Mouse (Mus musculus) cerebral cortex, adult 2 months (tissue): ENCODE data around the gene Ifna5.

ENCODE experiments used
- WGBS: fragments of 180-500 bp; shearing (Covaris S2); methylation state at CpG from one replicate; pipeline ENCODE4 v1.1.7; 2018; 5-methylcytosine and 5-hydroxymethylcytosine counted together

Gene Ifna5

GRCm38 (mm10) chr4:88835225-88835624 is at the start of gene Ifna5:
Gene Ifna5, plus strand, starts transcription at chr4:88835525.
- 88% methylated on average over 1 of the region's 1 CpGs for WGBS

- WGBS = 0% methylated on average over 6 of the region's 28 CpGs
These were observed 46.9 kb upstream of the Ifna5 start, which contains the start of gene Gm13277 for GRCm38 (mm10) chr4:88788402-88788801. Gene Gm13277, plus strand, starts transcription at chr4:88788632.

- WGBS = no CpG with 5 or more reads among the region's 28 CpGs
These were observed 44.1 kb upstream of the Ifna5 start, which contains the start of gene Gm13278 for GRCm38 (mm10) chr4:88791250-88791649. Gene Gm13278, plus strand, starts transcription at chr4:88791550.

GRCm38 (mm10) chr4:88793936-88794675 is 41.2 kb upstream of the Ifna5 start, which contains the start of gene Gm13275:
Gene Gm13275, plus strand, starts transcription at chr4:88794487.
- WGBS = 0% methylated on average over 13 of the region's 52 CpGs

- no CpG with 5 or more reads among the region's 28 CpGs for WGBS
These were observed 38.2 kb upstream of the Ifna5 start, which contains the start of gene Gm13279 for GRCm38 (mm10) chr4:88797097-88797496. Gene Gm13279, plus strand, starts transcription at chr4:88797397.

GRCm38 (mm10) chr4:88799365-88799764 is 36.0 kb upstream of the Ifna5 start, which contains the start of gene Gm13285:
Gene Gm13285, plus strand, starts transcription at chr4:88799665.
- WGBS = 19% methylated on average over 6 of the region's 7 CpGs

- no CpG with 5 or more reads among the region's 29 CpGs for WGBS
These were observed 32.4 kb upstream of the Ifna5 start, which contains the start of gene Gm13287 for GRCm38 (mm10) chr4:88802954-88803353. Gene Gm13287, plus strand, starts transcription at chr4:88803254.

GRCm38 (mm10) chr4:88805231-88805630 is 30.1 kb upstream of the Ifna5 start, which contains the start of gene Gm13288:
Gene Gm13288, plus strand, starts transcription at chr4:88805531.
- WGBS = no CpG with 5 or more reads among the region's 8 CpGs

GRCm38 (mm10) chr4:88805761-88806160 is 29.6 kb upstream of the Ifna5 start:
- 0% methylated on average over 13 of the region's 34 CpGs for WGBS

GRCm38 (mm10) chr4:88815928-88816327 is 19.4 kb upstream of the Ifna5 start, which contains the start of gene Ifna7:
Gene Ifna7, plus strand, starts transcription at chr4:88816228.
- 64% methylated on average over 3 of the region's 3 CpGs for WGBS

- 90% methylated on average over 1 of the region's 1 CpGs for WGBS
These were observed 15.7 kb upstream of the Ifna5 start, which contains the start of gene Ifna11 for GRCm38 (mm10) chr4:88819659-88820058. Gene Ifna11, plus strand, starts transcription at chr4:88819959.

- WGBS = 21% methylated on average over 4 of the region's 4 CpGs
These were observed 12.3 kb upstream of the Ifna5 start for GRCm38 (mm10) chr4:88822995-88823394.

GRCm38 (mm10) chr4:88827116-88827515 is 8.2 kb upstream of the Ifna5 start, which contains the start of gene Ifna6:
Gene Ifna6, plus strand, starts transcription at chr4:88827416.

GRCm38 (mm10) chr4:88830523-88830922 is 4.8 kb upstream of the Ifna5 start:
- 21% methylated on average over 4 of the region's 4 CpGs for WGBS

- 38% methylated on average over 3 of the region's 3 CpGs for WGBS
These were observed 3.5 kb downstream of the Ifna5 start for GRCm38 (mm10) chr4:88838828-88839227.

GRCm38 (mm10) chr4:88840058-88840457 is 4.7 kb downstream of the Ifna5 start:
- 65% methylated on average over 3 of the region's 3 CpGs for WGBS

- 76% methylated on average over 2 of the region's 2 CpGs for WGBS
These were observed 6.2 kb downstream of the Ifna5 start, which contains the start of gene Ifna4 for GRCm38 (mm10) chr4:88841438-88841911. Gene Ifna4, plus strand, starts transcription at chr4:88841861.

- WGBS = 19% methylated on average over 2 of the region's 2 CpGs
These were observed 10.0 kb downstream of the Ifna5 start for GRCm38 (mm10) chr4:88845334-88845733.

GRCm38 (mm10) chr4:88849698-88850097 is 14.4 kb downstream of the Ifna5 start, which contains the start of gene Ifna1:
Gene Ifna1, plus strand, starts transcription at chr4:88850087.
- WGBS = 80% methylated on average over 1 of the region's 1 CpGs

- WGBS = 67% methylated on average over 4 of the region's 4 CpGs
These were observed 15.9 kb downstream of the Ifna5 start for GRCm38 (mm10) chr4:88851026-88851763.

GRCm38 (mm10) chr4:88863309-88863708 is 28.0 kb downstream of the Ifna5 start:
- WGBS = 32% methylated on average over 7 of the region's 7 CpGs

- 75% methylated on average over 9 of the region's 9 CpGs for WGBS
These were observed 29.3 kb downstream of the Ifna5 start for GRCm38 (mm10) chr4:88864599-88864998.
